Mouse (Mus musculus): ENCODE measurements around the gene Fgfrl1. TPM values are rescaled to one million over a fixed set of nuclear protein-coding genes. Genes with fewer than 3 reads are reported as not detected.

Gene Fgfrl1
- polyA plus RNA-seq, 1 experiment from 2014 or later, result 18.0 TPM

- Histone ChIP-seq H3K4me2 (no peak overlapping the region), H3K4me3 (no peak overlapping the region), H3K9ac (no peak overlapping the region), H3K9me3 (replicated peaks) (no peaks in the 10 kb centered on the region), H3K36me3 (no peaks in the 10 kb centered on the region), H3K27me3 (replicated peaks) (peaks cover 10% of the 10 kb centered on the region; the same call in 1 of the 2 replicates), H3K4me1 (peaks cover 26% of the 10 kb centered on the region), H3K27ac (no peak overlapping the region)
- WGBS (ENCODE audit: insufficient replicate concordance), result 64% methylated on average over 5 of the region's 5 CpGs
- no peak for ATAC-seq
These were observed 3.1 kb upstream of the Fgfrl1 start for GRCm38 (mm10) chr5:108689091-108689490.

GRCm38 (mm10) chr5:108691152-108691551, 1.0 kb upstream of the Fgfrl1 start:
- ATAC-seq, result no peak
- Histone ChIP-seq H3K9ac (no peak overlapping the region), H3K9me3 (replicated peaks) (no peaks in the 10 kb centered on the region), H3K4me3 (no peak overlapping the region), H3K4me1 (peaks cover 43% of the 10 kb centered on the region), H3K27me3 (replicated peaks) (peaks cover 10% of the 10 kb centered on the region; the same call in 1 of the 2 replicates), H3K27ac (no peak overlapping the region), H3K36me3 (0 out of 2 replicates have a peak, but pooled peaks cover 4% of the 10 kb centered on the region), H3K4me2 (no peak overlapping the region)
- 56% methylated on average over 4 of the region's 4 CpGs for WGBS (ENCODE audit: insufficient replicate concordance)

- peak overlapping the region; percentile 92 for H3K9ac ChIP-seq
- 0 out of 2 replicates have a peak, but pooled peaks cover 4% of the 10 kb centered on the region for H3K36me3 ChIP-seq
- peak overlapping the region; percentile 99 for H3K4me2 ChIP-seq
- H3K4me3 ChIP-seq, result peak overlapping the region; percentile 95
- peak overlapping the region; percentile 89 for H3K27ac ChIP-seq
- H3K9me3 ChIP-seq (replicated peaks), result no peaks in the 10 kb centered on the region
- peak; percentile 94 for ATAC-seq
- H3K27me3 ChIP-seq (replicated peaks), result peaks cover 10% of the 10 kb centered on the region; the same call in 1 of the 2 replicates
- WGBS (ENCODE audit: insufficient replicate concordance), result under 1% methylated on average over 39 of the region's 43 CpGs
- peaks cover 68% of the 10 kb centered on the region for H3K4me1 ChIP-seq
These were observed 1.7 kb downstream of the Fgfrl1 start for GRCm38 (mm10) chr5:108693872-108694288.

- Histone ChIP-seq H3K4me3 (peak overlapping the region; percentile 95), H3K27ac (peak overlapping the region; percentile 89), H3K9me3 (replicated peaks) (no peaks in the 10 kb centered on the region), H3K27me3 (replicated peaks) (peaks cover 10% of the 10 kb centered on the region; the same call in 1 of the 2 replicates), H3K9ac (peak overlapping the region; percentile 92), H3K36me3 (0 out of 2 replicates have a peak, but pooled peaks cover 4% of the 10 kb centered on the region), H3K4me2 (peak overlapping the region; percentile 99), H3K4me1 (peaks cover 75% of the 10 kb centered on the region)
- WGBS (ENCODE audit: insufficient replicate concordance), result under 1% methylated on average over 72 of the region's 99 CpGs
- peak; percentile 57 for ATAC-seq
These were observed 2.4 kb downstream of the Fgfrl1 start for GRCm38 (mm10) chr5:108694352-108695261.

- Histone ChIP-seq H3K27ac (0 out of 2 replicates have a peak overlapping the region, but pooled peaks have one; percentile 89), H3K36me3 (0 out of 2 replicates have a peak, but pooled peaks cover 4% of the 10 kb centered on the region), H3K27me3 (replicated peaks) (peaks cover 10% of the 10 kb centered on the region; the same call in 1 of the 2 replicates), H3K9me3 (replicated peaks) (no peaks in the 10 kb centered on the region), H3K9ac (no peak overlapping the region), H3K4me3 (peak overlapping the region; percentile 95; the same call in 1 of the 2 replicates), H3K4me2 (peak overlapping the region; percentile 99), H3K4me1 (peaks cover 87% of the 10 kb centered on the region)
- ATAC-seq, result no peak
- 90% methylated on average over 12 of the region's 12 CpGs for WGBS (ENCODE audit: insufficient replicate concordance)
These were observed 3.7 kb downstream of the Fgfrl1 start for GRCm38 (mm10) chr5:108695861-108696260.

- WGBS (ENCODE audit: insufficient replicate concordance), result 68% methylated on average over 3 of the region's 3 CpGs
- H3K9me3 ChIP-seq (replicated peaks), result no peaks in the 10 kb centered on the region
- no peak overlapping the region for H3K9ac ChIP-seq
- no peak overlapping the region for H3K4me2 ChIP-seq
- H3K27ac ChIP-seq, result no peak overlapping the region
- H3K4me1 ChIP-seq, result peaks cover 91% of the 10 kb centered on the region
- no peak for ATAC-seq
- no peak overlapping the region for H3K4me3 ChIP-seq
- H3K27me3 ChIP-seq (replicated peaks), result peaks cover 10% of the 10 kb centered on the region; the same call in 1 of the 2 replicates
- H3K36me3 ChIP-seq, result 0 out of 2 replicates have a peak, but pooled peaks cover 4% of the 10 kb centered on the region
These were observed 4.4 kb downstream of the Fgfrl1 start for GRCm38 (mm10) chr5:108696542-108696941.

- peaks cover 10% of the 10 kb centered on the region; the same call in 1 of the 2 replicates for H3K27me3 ChIP-seq (replicated peaks)
- no peaks in the 10 kb centered on the region for H3K9me3 ChIP-seq (replicated peaks)
- no peak overlapping the region for H3K9ac ChIP-seq
- 0 out of 2 replicates have a peak, but pooled peaks cover 4% of the 10 kb centered on the region for H3K36me3 ChIP-seq
- no peak overlapping the region for H3K4me2 ChIP-seq
- WGBS (ENCODE audit: insufficient replicate concordance), result 67% methylated on average over 4 of the region's 4 CpGs
- no peak for ATAC-seq
- H3K4me3 ChIP-seq, result no peak overlapping the region
- peaks cover 87% of the 10 kb centered on the region for H3K4me1 ChIP-seq
- H3K27ac ChIP-seq, result no peak overlapping the region
These were observed 5.2 kb downstream of the Fgfrl1 start for GRCm38 (mm10) chr5:108697341-108697753.

GRCm38 (mm10) chr5:108700346-108700745, 8.2 kb downstream of the Fgfrl1 start:
- ATAC-seq, result peak; percentile 31; the same call in 1 of the 2 replicates
- H3K9ac ChIP-seq, result 0 out of 2 replicates have a peak overlapping the region, but pooled peaks have one; percentile 20
- 77% methylated on average over 3 of the region's 3 CpGs for WGBS (ENCODE audit: insufficient replicate concordance)
- H3K27ac ChIP-seq, result peak overlapping the region; percentile 53; the same call in 1 of the 2 replicates
- peaks cover 27% of the 10 kb centered on the region for H3K36me3 ChIP-seq
- no peak overlapping the region for H3K4me3 ChIP-seq
- H3K9me3 ChIP-seq (replicated peaks), result no peaks in the 10 kb centered on the region
- H3K4me2 ChIP-seq, result no peak overlapping the region
- H3K27me3 ChIP-seq (replicated peaks), result no peaks in the 10 kb centered on the region
- H3K4me1 ChIP-seq, result peaks cover 81% of the 10 kb centered on the region

- Histone ChIP-seq H3K9ac (no peak overlapping the region), H3K27ac (no peak overlapping the region), H3K9me3 (replicated peaks) (no peaks in the 10 kb centered on the region), H3K4me3 (no peak overlapping the region), H3K4me2 (no peak overlapping the region), H3K4me1 (peaks cover 72% of the 10 kb centered on the region), H3K27me3 (replicated peaks) (no peaks in the 10 kb centered on the region), H3K36me3 (peaks cover 34% of the 10 kb centered on the region)
- WGBS (ENCODE audit: insufficient replicate concordance), result 84% methylated on average over 10 of the region's 10 CpGs
- no peak for ATAC-seq
These were observed 9.3 kb downstream of the Fgfrl1 start for GRCm38 (mm10) chr5:108701341-108702021.

- peaks cover 75% of the 10 kb centered on the region for H3K4me1 ChIP-seq
- 71% methylated on average over 12 of the region's 12 CpGs for WGBS (ENCODE audit: insufficient replicate concordance)
- ATAC-seq, result no peak
- H3K4me2 ChIP-seq, result 0 out of 2 replicates have a peak overlapping the region, but pooled peaks have one; percentile 0
- no peaks in the 10 kb centered on the region for H3K9me3 ChIP-seq (replicated peaks)
- H3K27me3 ChIP-seq (replicated peaks), result no peaks in the 10 kb centered on the region
- H3K27ac ChIP-seq, result peak overlapping the region; percentile 31; the same call in 1 of the 2 replicates
- no peak overlapping the region for H3K9ac ChIP-seq
- H3K36me3 ChIP-seq, result peaks cover 49% of the 10 kb centered on the region
- no peak overlapping the region for H3K4me3 ChIP-seq
These were observed 11.8 kb downstream of the Fgfrl1 start for GRCm38 (mm10) chr5:108703754-108704626.

- peak overlapping the region; percentile 82 for H3K27ac ChIP-seq
- H3K4me1 ChIP-seq, result peaks cover 54% of the 10 kb centered on the region
- peak; percentile 81 for ATAC-seq
- H3K4me2 ChIP-seq, result peak overlapping the region; percentile 41
- H3K27me3 ChIP-seq (replicated peaks), result no peaks in the 10 kb centered on the region
- H3K9ac ChIP-seq, result peak overlapping the region; percentile 49
- peaks cover 49% of the 10 kb centered on the region for H3K36me3 ChIP-seq
- no peak overlapping the region for H3K4me3 ChIP-seq
- H3K9me3 ChIP-seq (replicated peaks), result no peaks in the 10 kb centered on the region
- WGBS (ENCODE audit: insufficient replicate concordance), result 23% methylated on average over 2 of the region's 2 CpGs
These were observed 15.6 kb downstream of the Fgfrl1 start for GRCm38 (mm10) chr5:108707758-108708157.
